Mouse (Mus musculus): ENCODE results near the gene Cdk5rap1.

GRCm38 (mm10) chr2:154420942-154421731, 48.3 kb upstream of the Cdk5rap1 start:
- TF ChIP-seq CTCF (conservative IDR thresholded peaks at IDR 0.05; ENCODE audit: insufficient read depth, insufficient read length, low read depth, low read length), result no peak
- TF ChIP-seq POLR2A (IDR thresholded peaks at IDR 0.05; ENCODE audit: low read depth, low read length), result no peak
